Mouse (Mus musculus): ENCODE results near the gene Smim12.

The Smim12 gene

DNA sequence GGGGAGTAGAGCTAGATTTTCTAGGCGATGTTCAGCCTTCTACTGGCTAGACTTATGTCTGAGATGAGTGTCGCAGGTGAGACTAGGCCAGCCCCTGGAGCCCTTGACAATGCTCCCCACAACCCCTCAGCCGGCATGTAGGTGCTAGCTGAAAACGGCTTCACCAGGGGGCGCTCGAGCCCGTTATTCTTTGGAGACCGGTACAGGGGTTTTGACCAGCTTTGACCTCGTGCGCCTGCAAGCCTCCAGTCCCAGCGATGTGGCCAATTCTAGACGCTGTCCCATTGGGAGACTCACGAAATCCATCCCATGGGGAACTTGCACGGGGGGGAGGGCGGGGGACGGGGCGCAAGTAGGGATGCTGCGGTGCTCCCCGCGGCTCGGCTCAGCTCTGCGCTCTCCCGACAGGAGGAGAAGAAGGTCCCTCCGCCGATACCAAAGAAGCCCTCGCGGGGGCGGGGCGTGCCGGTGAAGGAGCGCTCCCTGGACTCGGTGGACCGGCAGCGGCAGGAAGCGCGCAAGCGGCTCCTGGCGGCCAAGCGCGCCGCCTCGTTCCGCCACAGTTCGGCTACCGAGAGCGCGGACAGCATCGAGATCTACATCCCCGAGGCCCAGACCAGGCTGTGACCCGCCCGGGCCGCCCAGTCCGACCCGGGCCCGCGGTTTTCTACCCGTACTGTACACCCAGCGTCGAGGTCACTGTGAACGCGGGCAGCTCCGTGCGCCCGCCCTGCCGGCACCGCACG lies 7.7 kb upstream of the Smim12 start:
- peak; percentile 85 for DNase-seq (ENCODE audit: low read depth)

DNA sequence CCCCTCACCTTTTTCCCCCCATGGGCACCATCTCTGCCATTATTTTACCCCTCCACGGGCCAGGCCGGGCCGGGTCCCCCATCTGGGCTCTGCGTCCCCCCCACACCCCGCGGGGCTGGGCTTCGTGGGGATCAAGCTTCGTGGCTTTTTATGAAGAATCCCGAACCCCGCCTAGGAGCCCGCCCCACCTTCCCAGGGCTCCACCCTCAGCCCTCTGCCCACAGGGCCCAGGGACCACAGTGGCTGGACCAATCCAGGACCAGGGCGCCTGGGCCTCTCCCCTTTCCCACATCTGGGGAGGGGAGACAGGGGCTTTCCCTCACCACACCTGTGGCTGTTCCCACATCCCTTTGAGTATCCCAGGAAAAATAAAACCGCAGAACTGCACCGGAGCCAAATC lies 7.0 kb upstream of the Smim12 start:
- DNase-seq (ENCODE audit: low read depth): no peak

DNA sequence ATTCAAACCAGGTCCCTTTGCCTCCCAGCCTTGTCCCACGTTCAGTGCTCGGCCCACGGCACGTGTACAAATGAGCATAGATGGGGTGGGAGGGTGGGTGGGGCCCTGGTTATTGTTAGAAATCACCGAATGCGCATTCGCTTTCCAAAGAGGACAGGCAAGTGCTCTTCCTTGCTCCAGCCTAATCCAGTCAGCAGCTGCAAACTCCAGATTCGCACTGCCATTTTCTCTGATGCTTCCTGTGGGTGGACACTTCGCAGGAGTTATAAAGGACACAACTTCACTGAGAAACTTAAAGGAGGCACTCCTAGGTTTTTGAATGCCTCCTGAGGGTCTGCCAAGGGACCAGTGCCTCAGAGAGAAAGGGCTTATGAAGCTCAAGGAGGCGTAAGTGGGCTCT lies 6.3 kb upstream of the Smim12 start:
- no peak for DNase-seq (ENCODE audit: low read depth)

DNA sequence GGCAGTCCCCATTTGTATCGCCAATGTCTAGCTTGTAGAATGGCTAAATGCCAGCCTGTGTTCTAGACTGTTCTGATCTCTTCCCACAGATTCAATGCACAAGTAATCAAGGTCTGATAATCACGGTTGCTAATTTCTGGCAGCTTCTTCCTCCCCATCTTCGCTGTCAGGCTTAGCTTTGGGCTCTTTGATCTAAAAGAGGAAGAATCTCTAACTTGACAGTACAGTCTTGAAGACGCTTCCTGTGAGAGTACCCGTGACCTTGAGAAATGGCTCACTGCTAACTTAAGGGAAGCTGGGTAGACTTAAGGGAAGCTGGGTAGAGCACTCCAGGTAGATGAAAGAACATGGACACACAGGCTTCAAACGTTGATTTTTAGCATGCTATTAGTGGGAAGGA lies 888 bp upstream of the Smim12 start:
- peak; percentile 19 for DNase-seq (ENCODE audit: low read depth)

DNA sequence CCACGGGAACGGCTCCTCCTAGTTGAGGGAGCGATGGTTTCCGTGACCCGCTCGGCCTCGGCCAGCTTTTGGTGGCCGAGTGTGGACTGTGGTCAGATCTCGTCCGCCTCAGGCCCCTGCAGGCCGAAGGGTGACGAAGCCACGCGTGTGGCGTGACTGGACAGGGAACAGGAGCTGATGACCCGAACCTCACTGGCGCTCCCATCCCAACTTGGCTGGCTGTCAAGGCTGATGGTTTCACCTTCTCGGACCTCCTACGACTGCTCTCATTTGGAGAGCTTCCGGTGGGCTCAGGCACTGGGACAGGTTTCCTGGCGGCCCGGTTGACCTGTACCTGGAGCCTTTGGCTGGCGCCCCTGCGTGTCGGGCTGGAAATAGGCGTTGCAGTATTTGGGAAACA lies 369 bp downstream of the Smim12 start:
- DNase-seq (ENCODE audit: low read depth): peak; percentile 45

DNA sequence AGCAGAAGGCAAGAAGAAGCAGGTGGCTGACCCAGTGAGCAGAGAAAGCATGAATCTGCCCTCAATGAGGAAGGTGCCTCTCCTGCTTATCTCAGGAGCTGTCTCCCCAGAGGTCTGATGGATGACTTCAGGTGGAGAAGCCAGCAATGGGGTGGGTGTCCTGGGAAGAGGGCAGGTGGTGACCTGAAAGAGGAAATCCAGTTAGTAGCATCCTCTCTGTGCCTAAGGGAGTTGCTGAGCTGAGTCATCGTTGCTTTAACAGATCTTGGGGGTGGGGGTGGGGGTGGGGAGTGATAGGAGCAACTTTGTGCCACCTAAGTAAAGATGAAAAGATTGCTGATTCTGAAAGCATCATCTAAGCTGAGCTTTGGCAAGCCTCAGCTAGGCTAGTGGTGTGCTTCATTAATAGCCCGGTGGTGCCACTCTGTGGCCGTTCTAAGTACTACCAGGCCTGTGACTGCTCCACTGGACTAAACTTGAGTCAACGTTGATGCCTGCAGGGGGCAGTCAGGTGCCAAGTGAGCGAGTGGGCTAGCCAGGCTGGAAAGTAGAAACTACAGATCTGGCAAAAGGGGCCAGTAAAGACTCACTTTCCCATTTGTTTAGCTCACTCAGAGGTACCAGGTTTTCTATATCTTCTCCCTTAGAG lies 6.2 kb downstream of the Smim12 start:
- DNase-seq (ENCODE audit: low read depth): peak; percentile 91

DNA sequence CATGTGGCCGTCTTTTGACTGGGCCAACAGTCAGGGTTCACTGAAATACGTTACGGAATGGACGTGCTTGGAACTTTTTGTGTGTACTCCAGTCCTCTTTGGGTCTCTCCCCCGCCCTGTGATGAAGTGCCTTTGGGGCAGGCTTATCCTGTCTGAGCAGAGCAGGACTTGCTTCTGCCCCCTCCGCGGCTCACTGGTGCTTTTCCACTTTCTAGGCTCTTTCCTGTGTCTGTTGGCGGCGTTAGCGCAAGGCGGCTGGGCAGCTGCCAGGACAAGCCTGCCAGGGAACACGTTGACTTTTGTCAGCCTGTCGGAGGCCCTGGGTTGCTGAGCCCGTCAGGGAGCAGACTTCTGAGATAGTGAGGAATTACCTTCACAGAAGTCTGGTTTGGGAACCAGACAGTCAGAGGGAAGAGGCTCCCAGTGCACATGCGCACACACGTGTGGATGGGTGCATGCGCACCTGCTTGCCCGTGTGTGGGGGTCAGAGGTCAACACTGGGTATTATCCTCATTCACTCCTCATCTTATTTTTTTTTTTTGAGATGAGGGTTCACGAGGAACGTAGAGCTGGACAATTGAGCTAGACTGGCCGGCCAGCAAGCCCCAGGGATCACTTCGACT lies 8.5 kb downstream of the Smim12 start:
- DNase-seq (ENCODE audit: low read depth): no peak

DNA sequence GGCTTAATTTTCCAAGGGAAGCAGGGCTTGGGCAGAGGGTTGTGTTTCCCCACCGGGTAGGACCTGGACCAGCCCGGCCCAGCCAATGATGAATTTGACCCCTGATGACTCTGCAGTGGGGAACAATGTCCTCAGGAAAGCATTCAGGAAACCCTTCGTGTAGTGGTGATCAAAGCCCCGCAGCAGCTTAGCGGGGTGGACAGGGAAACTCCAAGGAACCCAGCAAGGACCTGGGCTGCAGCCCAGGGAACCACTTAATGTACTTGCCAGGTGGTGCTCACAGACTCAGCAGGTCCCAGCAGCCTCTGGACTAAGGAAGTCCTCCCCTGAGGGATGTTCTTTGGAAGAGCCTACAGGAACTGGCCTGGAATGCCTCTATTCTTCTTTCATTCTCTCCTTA lies 13.2 kb downstream of the Smim12 start:
- DNase-seq (ENCODE audit: low read depth): no peak

DNA sequence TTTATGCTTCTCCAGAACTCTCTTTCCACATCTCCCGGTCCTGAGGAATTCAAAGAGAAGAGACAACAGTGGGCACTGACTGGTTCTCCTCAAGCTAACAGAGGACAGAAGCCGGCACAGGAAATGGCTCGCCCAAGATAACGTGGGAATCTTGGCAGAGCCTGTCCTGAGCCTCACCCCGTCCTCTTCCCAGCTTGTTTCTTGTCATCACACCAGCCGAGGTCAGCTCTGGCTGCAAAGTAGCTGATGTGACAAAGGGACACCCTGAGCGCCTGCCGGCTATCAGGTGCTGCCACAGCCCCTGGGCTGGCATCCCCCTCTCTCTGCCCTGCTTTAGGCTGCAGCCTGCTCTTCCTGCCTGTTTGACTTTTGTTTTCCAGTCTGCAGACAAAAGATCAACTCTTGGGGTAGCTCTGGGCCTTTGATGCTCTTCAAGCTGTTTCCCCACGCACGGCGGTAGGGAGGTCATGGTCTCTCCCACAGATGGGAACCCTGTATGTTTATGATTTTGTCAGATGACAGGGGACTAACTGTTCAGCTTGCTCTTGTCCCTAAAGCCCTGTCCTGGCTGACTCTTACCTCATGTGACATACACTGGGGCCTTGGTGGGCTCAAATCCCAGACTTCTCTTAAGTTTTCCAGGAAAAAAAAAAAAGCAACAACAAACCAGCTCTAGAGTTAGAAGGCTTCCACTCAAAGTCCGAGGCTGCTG lies 14.8 kb downstream of the Smim12 start:
- DNase-seq (ENCODE audit: low read depth): no peak

DNA sequence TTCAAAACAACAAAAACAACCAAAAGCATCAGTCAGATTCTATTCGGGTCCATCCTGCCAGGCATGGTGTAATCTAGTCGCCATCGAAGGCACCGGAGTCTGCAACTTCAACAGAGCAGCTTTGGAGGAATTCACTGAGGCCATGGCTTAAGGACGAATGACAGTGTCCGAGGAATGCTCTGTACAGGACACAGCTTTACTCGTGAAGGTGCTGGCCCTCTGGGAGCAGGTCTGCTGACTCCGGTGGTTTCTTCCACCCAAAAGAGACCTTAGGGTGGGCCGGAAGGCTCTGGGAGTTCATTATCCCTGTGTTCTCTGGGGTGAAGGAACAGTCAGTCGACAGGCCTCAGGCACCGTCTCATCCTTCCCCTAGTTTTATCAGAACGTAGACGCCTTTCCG lies 18.0 kb downstream of the Smim12 start:
- DNase-seq (ENCODE audit: low read depth): no peak

DNA sequence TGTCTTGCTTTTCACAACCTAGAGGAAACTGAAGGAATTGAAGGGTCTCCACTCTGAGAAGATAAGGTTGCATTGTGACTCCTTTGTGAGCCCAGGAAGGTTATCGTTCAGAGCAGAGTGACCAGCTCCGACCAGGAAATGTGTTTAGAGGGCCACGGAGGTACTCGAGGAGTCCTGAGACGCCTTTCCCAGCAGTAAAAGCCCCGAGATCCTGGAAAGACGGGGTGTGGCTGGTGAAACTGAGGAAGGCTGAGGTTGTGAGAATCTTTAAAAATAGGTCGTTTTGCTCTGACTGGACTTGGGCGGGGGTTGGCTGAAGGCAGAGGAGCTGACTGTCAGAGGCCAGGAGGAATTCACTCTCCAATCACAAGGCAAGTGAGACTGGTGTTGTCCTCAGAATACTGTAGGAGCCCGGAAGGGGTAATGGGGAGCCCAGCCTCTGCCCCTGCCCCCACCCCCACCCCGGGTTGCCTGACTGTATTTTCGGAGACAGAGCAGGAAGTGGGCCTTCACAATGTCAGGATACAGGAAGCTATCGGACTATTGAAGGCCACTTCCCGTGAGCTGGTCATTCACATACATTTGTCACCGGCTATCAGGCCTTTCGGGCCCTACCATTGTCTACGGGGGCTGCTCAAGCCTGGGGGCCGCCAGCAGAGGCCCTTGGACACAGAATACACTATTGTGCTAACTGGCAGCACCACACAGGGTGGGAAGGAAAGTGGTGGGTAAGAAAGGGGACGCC lies 20.0 kb downstream of the Smim12 start:
- no peak for DNase-seq (ENCODE audit: low read depth)

DNA sequence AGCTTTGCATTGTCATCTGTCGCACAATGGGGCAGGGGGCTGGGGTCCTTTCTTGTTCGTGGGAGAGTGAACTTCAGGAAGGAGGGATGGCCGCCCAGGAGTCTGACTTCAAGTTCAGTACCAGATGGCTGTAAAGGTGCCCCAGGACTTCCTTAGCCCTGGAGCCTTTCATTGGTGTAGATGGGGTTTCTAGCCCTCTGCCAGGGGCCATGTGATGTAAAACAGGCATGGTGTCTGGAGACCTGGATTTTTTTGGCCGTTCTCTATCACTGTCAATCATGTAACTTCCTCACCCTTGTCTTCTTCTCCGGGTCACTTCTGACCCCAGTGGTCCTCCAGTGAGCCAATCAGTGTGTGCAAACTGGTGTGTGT lies 20.6 kb downstream of the Smim12 start:
- no peak for DNase-seq (ENCODE audit: low read depth)

DNA sequence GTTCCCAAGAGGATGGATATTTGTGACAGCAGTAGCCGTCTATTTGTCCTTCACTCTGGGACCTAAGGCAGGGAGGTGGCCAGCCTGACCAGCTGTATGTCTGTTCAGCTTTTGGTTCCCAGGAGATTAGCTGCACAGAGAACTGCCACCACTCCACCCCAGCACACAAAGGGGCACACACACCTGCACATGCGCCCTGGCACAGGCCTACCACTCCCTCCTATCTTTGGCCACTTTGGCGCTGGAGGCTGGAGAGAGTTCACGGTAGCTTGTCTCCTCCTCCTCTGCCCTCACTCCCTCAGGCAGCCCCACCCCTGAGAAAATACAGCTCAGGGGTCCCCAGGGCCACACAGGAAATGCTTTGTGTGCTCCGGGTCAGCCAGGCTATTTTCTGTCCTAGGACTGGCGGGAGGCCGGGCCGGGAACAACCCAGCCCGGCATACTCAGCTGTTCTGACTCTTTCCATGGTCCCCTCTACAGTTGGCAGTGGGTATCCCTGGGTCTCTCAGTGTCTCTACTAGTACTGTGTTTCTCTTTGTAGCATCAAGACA lies 34.9 kb downstream of the Smim12 start:
- DNase-seq (ENCODE audit: low read depth): no peak

DNA sequence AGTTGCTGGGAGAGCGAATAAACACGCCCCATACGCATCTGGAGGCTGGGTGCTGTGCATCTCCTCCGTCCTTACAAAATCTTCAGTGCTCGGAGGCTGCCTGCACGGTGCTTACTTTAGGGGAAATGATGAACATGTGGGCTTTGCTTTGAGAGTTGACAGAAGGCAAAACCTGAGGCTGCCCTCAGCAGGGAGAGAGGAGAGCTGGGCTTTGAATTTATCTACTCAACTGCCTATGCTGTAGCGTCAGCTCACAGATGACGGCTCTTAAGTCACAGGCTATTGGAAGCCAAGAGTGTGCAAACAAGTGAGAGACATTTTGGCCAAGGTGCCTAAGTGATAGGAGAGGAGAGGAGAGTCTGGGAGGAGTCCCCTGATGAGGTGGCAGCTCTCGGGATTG lies 35.7 kb downstream of the Smim12 start:
- DNase-seq (ENCODE audit: low read depth): no peak

DNA sequence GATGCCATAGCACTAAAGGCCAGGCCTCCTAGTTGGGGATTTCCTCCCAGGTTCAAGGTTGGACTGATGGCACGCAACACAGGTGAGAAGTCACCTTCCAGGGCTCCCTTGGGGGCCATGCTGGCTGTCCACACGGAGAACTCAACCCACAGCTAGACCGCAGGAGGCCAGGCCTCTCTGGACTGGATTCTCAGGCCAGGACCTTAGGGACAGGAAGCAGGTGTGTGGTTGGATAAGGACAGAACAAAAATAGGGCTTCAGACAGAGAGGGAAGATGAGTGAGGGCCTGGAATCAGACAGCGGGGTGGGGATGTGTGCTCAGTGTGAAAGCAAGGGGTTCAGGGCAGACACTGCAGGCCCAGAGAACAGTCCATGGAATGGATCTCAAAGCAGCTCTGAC lies 43.3 kb downstream of the Smim12 start:
- no peak for DNase-seq (ENCODE audit: low read depth)

DNA sequence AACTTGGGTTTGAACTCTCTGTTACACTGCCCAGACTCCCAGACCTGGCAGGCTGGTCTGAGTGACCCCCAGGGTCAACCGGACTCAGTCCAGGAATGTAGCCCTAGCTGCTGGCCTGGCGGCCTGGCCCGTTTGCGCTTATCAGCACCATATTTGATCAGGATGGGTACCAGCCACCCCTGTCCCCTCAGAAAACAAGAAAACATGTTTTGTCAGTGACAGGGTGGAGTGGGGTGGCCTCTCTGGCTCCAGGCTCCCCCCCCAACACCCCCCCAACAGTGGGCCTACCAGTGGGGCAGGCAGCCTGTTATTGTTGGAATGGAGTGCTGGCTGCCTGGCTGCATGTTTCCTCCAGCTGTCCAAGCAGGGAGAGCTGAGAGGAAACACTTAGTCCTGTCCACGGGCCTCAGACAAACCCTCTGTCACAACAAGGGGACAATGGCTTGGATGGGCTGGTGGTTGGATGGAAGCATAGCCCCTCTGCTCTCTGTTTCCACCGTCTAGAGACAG lies 45.5 kb downstream of the Smim12 start:
- no peak for DNase-seq (ENCODE audit: low read depth)

DNA sequence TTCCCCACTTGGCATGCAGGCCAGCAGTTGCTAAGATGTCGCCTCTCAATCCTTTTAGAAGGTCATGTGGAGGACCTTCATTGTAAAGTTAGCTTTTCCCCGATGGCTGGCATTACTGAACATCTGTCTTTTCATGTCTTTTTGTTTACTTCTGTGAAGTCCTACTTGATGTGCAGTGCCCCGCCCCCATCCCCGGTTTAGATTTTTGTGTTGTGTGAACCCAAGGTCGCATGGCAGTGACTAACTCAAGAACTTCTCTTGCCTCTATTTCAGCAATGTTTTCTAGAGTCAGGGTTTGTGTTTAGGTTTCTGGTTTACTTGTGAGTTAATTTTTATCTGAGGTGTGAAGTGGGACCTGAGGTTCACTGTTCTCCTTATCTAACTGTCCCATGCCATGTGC lies 49.0 kb downstream of the Smim12 start:
- no peak for DNase-seq (ENCODE audit: low read depth)

Data from c-Kit-positive CD71-negative TER-119-negative erythroid progenitor cells, embryonic 14.5 days (primary cell).